Mouse (Mus musculus) liver, postnatal 0 days (tissue): ENCODE results near the gene Dynll2.

Experiments
- CTCF ChIP-seq: sonication (generic); IDR thresholded peaks from 2 replicates; pipeline ENCODE4 v1.5.1; 2016; ENCODE audit warnings: antibody characterized with exemption, low read depth
- EP300 ChIP-seq: IDR thresholded peaks from 2 replicates; pipeline ENCODE4 v1.6.1; 2016; ENCODE audit warnings: antibody characterized with exemption, low read depth, mild to moderate bottlenecking

DNA sequence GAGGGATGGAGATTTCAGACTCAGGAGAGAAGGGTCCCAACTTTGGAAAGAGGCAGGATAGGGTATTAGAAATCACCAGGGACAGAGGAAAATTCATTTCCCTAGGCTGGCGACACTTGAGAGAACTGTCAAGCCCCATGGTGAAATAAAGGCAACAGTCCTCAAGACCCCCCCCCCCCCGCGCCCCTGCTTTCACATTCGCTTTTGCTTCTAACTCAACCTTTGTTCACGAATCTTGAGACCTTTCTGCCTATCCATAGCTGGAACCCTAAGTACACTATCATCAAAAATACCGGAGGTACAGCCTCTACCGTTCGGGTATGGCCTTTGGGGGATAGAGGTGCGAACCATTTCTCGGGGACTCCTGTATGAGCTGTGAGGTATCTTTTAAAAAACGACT, 528 bp upstream of the Dynll2 start:
- TF ChIP-seq CTCF = no peak
- no peak for TF ChIP-seq EP300
